Mouse (Mus musculus) lung, postnatal 36 days (tissue): ENCODE measurements around the gene Oxnad1.
A peak's percentile ranks its signal among the peaks of the same experiment; 100 is the strongest.
"Not testable (repeated sequence)": the region's sequence is repeated elsewhere in the genome, so short reads cannot be mapped to it uniquely, and the experiment has no call there.

Experiments used
- DNase-seq: peaks from one replicate; pipeline ENCODE4 v3.0.0; 2022; ENCODE audit warnings: mixed read lengths

Oxnad1 gene

DNA sequence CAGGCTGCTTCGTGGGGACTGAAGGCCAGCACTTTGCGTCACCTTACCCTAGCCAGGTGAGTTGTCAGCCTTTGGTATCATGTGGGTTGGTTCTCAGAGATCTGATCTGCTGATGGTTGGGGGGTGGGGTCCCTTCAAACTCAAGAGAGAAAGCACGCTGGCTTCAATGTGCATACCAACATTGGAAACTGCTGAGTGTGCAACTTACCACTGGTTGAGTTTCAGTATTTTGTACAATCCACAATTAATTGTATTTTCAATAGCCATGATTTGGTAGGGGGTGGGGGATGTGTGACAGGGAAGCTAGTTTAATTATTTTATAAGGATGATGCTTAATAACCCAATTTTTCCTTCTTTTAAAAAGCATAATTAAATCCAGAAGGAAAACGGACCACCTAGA is 6.5 kb downstream of the Oxnad1 start:
- no peak for DNase-seq

DNA sequence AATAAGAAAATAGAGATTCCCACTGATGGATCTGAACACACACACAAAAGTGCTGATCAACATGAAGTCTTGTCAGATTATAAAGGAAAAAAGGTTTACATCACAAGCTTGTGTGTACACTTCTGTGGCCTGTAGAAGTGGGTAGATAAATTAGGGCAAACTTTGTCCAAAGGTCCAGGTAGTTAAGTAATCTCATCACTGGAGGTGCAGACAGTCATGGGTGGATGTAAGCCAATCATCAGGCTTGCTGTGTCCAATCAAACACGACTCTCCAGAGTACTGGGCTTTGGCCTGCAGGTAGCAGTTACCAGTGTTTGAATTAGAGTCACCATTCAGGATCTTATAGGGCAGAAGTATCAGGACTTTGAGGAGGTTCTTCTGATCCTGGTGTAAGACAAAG is 7.8 kb downstream of the Oxnad1 start:
- DNase-seq, result no peak

DNA sequence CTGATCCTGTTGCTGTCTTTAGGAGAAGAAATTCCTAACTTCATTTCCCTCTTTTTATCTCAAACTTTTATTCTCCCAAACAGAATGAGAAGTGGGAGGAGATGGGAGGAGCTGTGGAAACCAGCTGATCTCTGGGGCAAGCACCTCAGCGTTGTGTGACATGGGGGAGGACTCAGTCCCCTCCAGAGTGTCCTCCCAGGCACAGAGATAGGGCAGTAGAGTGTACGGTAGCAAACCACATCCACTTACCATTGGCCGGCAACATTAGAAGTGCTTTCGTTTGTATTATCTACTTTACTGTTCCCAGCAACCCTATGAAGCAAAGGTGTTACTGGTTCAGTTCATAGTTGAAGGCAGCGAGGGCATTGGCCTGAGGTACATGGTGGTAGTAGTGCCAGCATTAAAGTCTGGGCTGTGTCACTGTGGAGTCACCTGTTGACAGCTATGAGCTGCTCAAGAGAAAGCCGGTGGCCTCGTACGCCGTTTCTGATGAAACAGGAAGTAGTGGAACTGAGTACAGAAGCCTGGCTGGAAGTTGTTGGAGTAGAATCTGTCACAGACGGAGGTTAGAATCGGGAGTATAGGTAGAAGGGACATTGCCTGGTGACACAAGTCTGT is 8.4 kb downstream of the Oxnad1 start:
- DNase-seq, result no peak

DNA sequence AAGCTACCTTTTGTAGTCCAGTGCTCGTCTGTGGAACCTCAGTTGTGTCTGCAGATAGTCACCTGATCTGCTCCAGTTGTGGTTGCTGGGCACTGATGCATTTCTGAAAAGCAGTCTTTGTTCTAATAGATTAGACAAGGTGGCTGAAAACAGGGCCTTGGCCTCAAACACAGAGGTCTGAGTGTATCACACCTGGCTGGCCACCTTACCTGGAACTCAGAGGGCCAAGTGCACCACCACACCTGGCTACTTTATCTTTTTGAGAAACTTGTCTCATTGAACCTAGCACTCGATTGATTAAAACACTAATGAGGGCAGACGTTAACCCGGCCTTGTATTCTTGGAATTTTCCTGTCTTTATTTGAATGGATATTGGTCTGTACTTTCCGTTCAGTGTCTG is 10.5 kb downstream of the Oxnad1 start:
- no peak for DNase-seq

DNA sequence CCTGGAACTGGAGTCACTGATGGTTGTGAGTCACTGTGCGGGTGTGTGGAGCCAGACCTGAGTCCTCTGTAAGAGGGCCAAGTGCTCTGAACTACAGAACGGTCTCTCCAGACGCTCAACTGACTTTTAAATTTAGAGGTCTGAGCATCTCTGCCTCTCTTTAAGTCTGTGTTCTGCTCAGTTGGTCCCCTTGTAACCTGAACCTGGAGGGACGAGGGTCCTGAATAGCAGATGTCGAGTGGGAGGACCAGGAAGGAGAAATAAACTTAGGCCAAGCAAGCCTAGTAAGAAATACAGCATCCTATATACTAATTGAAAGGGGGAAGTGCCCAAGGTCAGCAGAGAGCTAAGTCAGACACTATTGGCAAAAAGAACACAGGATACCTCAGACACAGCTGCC is 11.6 kb downstream of the Oxnad1 start:
- DNase-seq, result no peak

DNA sequence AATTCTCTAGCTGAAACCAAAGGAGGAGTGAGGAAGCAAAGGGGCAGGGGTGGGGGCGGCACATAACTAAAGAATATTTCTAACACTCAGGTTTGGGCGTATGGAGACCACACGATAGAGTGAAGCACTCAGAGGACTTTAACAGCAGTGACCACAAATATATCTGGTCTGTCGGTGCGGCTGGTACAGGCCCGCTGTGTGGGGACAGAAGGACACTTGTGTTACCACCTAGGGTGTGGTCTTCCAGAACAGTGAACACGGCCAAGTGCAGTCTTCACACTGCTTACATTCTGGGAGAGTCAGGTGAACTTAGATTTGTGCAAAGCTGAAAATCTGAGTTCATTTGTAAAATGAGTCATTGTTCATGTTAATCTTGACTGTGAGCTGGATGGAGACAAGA is 12.5 kb downstream of the Oxnad1 start:
- no peak for DNase-seq

DNA sequence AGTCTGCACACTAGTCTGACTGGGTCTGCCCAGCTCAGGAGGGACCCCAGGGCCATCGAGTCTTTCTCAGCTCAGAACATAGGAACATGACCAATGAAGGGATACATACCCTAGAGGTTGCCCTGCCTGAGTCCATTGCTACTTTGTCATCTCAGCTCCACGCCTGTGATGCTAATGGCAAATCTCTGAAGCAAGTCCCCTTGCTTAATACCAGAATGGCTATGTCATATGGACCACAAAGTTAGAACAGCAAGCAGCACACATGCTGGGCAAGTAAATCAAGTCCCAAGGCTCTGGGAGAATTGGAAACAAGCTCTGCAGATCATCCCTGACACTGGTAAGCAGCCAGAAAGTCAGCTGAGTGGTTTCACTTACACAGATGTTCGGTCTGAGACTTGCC is 13.8 kb downstream of the Oxnad1 start:
- no peak for DNase-seq

DNA sequence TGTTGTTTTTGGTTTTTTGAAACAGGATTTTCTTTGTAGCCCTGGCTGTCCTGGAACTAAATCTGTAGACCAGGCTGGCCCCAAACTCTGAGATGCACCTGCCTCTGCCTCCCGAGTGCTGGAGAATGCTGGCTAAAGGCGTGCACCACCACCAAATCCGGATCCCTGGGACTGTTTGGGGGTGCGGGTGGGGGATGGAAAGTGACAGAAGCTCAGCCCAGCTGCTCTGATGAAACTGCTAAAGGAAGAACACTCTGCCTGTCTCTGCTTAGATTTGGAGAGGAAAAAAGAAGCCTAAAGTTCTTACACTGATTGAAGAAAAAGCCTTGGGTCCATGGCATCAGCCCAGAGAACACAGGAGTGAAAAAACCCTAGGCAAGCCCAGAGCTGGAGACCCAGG is 18.4 kb downstream of the Oxnad1 start:
- DNase-seq, result no peak

DNA sequence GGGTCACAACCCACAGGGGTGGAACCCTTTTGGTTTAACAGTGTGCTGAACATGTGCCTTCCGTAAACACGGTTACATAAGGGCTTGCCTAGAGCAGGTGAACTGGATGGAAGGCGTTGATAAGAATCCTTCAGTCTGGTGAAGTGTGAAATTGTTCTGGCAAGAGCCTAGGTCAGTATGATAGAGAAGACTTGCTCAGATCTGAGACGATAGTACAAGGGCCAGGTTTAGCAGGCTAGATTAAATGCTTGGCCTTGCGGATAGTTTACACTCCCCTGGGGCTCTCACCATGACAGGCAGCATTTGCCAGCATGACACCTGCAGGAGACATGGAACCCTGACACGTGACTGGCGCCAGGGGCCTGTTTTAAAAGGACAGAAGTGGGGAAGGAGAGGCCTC is 20.5 kb downstream of the Oxnad1 start:
- DNase-seq, result peak; percentile 8

DNA sequence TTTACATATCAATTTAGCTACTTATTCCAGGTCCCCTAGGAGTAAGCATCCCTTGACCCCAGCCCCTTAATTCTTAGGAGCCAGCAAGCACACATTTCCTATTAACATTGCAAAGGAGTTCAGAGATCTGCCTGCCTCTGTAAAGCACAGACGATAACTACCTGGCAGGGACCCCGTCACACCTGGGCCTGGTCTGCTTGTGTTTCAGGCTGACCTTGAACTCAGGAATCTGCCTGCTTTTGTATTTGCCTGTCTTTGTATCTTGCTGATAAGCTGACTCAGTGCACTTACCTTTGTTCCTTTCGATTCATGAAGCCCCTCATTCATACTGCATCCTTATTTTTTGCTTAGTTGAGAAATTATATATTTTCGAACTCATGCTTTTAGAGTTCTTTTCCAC is 21.7 kb downstream of the Oxnad1 start:
- DNase-seq, result no peak

DNA sequence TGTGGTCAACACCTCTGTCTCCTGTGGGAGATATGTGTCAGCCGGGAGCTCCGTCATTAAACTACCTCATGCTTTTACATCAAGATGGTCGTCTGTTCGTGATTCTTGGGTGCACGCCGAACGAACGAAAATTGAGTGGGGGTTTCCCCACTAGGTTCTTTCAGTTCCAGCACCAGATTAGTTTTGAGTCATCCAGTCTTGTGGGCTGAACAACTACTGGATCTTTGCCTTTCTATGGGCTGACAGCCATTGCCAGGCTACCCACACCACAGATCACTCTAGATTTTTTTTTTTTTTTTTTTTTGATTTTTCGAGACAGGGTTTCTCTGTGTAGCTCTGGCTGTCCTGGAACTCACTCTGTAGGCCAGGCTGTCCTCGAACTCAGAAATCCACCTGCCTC is 26.9 kb downstream of the Oxnad1 start:
- DNase-seq, result not testable (repeated sequence)

DNA sequence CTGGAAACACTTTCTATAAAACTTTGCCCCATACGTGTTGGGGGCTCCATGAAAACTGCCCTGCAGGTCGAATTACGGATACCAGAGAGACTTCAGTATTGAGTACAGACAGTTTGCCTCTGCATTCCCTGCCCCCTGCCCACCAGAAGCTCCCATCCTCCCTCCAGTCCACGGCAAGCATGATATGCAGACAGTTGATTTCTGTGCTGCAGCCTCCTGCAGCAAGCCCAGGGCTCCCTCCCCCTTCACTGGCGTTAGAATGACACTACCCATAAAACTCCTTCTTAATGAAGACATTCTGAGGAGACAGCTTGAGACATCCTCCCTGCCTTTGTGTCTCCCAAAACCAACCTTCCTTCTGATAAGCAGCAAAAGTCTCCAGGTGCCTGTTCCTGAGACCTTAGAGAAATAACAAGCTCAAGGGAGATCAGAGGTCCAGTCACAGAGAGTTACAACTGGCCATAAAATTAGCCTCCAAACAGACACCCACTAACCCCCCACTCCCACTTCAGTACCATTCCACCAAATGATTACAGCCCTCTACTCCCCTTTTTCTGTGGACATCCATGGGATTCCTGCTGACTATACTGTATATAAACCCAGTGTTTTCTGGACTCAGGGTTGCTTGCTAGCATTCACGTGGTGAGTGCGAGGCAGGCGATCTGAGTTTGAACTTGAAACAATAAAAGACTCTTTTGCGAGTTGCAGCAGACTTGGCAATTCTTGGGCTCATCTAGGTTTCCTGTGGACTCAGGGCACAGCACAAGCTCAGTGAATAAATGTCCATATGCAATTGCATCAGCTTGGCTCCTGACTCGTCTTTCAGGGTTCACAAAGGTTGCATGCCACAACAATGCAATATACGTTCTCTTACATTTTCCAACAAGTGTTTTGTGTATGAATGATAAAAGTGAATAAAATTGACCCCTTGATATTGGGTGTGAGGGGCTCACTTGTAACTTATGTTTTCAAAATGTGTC is 36.1 kb downstream of the Oxnad1 start:
- no peak for DNase-seq

DNA sequence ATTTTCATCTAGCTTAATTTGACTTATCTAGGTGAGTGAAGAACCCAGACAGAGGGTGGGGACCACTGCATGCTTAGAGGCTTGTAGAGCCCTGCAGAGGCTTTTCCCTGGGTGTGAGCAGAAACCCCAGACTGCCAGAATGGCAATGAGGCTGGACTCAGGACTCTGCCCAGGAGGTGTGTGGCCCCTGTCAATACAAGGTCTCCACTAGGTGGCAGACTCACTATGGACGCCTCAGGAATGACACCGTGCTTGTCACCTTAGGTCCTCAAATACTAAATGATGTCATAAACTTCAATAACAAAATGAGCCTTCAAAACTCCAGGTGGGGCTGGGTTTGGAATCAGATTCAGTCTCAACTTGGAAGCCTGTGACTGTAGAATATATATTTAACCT is 36.7 kb downstream of the Oxnad1 start:
- DNase-seq, result peak; percentile 59

DNA sequence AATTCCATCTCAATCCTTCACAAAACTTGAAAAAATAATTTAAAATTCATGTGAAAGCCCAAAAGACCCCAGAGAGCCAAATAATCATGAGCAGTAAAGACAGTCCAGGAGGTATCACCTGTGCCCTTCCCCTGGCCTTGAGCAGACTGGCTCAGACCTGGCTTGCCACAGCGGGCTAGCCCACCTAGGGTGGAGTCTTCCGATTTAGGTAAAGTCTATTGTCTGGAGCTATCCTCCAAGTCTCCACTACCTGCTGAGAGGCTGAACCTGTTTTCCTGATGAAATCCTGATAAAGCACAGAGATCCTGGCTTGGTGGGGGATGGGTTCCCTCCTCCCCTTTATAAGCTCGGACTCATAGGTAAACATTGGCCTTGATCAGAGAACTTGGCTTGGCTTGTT is 39.1 kb downstream of the Oxnad1 start:
- no peak for DNase-seq

DNA sequence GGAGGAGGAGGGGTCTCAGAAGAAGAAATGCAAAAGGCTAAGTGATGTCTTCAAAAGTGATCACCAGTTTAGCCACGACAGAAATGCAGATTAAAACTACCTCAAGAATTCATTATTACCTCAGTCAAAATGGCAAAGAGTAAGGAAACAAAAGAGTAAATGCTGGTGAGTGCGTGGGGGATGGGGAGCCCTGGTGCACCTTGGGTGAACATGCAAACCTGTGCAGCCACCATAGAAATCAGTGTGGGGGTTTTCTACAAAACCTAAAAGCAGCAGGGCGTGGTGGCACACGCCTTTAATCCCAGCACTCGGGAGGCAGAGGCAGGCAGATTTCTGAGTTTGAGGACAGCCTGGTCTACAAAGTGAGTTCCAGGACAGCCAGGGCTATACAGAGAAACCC is 40.1 kb downstream of the Oxnad1 start:
- DNase-seq, result not testable (repeated sequence)

DNA sequence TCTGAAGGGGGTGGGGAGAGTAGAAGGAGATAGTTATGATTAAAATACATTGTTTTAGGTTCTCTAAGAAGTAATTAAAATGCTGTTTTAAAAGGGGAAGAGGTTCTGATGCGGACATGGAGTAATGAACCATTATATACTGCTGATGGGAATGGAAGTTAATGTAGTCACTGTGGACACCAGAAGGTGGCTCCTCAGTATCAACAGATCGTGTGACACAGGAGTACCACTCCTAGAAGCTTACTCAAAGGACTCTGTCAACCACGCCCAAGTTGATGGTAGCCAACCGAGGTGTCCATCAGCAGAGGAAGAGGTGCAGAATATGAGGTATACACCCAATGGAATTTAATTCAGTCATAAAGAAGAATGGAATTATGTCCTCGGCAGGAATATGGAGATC is 43.2 kb downstream of the Oxnad1 start:
- DNase-seq, result no peak

DNA sequence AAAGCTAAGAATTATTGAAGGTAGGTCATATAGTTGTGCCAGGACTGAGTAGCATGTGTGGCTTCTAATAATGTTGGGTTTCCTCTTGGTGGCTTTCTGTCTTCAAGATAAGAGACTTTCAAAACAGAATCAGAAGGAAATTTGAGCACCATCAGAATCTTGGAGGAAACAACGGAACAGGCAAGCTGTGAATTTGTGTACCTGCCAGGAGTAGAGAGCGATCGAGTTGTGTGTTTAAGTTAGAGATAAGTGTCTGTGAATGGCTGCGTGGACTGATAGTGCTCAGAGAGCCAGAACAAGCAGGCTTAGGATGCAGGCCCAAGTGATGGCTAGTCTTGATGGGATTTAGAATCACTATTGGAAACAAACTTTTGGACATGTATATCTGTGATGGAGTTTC is 46.7 kb downstream of the Oxnad1 start:
- DNase-seq, result no peak

DNA sequence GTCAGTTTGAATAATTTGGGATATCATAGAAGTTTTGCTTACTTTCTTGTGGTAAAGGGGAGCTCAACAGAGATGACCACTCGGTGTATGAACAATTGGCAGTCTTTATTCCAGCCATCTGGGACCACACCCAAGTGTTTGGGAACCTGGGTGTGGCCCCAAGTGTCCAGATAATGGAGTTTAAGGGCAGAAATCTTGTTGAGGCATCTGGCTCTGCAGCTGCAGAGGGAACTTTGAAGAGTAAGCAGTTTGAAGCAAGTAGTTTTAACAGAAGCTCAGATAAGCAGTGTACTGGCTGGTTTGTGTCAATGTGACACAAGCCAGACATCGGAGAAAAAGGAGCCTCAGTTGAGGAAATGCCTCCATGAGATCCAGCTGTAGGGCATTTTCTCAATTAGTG is 49.1 kb downstream of the Oxnad1 start:
- DNase-seq, result no peak

DNA sequence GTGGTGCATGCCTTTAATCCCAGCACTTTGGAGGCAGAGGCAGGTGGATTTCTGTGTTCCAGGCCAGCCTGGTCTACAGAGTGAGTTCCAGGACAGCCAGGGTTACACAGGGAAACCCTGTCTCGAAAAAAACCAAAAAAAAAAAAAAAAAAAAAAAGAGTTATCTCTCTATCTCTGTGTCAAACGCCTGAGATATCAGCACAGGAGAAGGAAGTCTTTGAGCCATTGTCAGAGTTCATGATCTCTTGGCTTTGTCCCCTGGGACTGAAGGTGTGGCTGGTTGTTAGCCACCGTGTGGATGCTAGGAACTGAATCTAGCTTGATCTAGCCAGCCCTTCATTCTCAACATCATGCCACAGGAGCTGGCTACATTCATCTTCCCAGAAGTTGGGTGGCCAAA is 51.3 kb downstream of the Oxnad1 start:
- not testable (repeated sequence) for DNase-seq

DNA sequence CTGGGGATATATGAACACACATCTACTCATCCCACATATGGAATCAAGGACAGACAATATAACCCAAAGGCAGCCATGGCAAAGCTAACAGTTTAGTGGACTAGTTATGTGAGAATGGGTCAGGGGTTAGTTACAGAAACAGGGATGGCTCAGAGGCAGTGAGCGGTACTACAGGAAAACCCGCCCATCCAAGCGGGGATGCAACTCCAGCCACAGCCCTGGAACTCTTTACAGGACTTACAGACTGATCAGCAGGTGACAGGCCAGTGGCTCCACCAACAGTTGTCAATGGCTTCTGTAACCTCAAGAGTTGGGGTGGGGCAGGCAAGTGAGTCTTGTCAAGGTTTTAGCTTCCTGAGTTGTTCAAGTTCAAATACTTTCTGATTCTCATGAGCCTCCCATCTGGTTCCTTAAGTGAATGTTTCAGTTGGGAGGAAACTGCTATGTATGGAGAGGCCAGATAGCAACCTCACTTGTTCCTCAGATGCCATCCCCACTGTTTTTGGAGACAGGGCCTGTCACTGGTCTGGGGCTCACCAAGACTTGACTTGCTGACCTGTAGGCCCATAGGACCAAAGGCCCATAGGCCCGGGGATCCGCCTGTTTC is 55.3 kb downstream of the Oxnad1 start:
- no peak for DNase-seq

DNA sequence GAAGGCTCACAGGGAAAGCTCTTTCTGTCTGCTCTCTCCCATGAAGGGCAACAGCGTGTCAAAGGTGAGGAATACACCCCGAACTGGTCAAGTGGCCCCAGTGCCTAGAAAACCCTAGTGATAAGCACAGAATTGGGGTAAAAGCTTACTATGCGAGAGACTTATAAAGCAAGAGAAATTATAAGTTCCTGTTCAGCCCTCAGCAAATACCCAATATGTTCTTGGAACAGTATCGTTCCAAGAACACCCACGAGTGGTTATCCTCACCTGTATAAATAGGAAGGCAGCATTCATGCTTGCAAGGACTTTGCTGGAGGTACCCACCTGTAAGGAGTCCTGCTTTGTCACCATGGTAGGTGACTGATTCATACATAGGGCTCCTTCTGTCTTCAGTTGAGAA is 56.5 kb downstream of the Oxnad1 start, which contains the start of gene Msmb:
TSS of gene Msmb (plus strand) at position 301 of the 400 bp plus-strand sequence.
- DNase-seq, result no peak

DNA sequence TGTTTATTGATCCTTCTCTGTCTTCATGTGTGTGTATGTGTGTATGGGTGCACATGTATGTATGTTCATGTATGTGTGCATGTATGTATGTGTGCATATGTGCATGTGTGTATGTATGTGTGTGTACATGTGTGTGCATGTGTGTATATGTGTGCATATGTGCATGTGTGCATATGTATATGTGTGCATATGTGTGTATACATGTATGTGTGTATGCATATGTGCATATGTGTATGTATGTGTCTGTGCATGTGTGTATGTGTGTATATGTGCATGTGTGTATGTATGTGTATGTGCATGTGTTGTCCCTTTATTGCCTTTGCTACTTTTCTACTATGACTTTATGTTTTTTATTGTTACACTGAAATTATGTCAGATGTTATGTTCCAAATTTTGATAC is 59.6 kb downstream of the Oxnad1 start:
- DNase-seq, result no peak

DNA sequence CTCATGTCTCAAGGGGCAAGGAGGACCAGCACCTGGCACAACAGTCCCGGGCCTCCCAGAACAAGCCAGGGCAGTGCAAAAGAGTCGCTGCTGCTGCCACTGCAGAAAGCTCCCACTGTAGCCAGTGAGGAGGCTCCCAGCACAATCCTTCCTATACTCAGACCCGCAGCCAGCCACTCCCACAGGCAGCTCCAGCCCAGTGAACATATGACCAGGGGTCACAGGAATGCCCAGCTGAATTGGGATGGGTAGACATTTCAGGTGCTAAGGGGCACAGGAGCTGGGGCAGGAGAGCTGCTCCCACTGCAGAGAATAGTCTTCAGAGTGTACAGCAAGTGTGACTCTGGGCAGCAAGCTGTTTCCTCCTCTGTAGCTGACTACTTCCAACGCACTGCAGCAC is 60.2 kb downstream of the Oxnad1 start:
- no peak for DNase-seq
